Mouse (Mus musculus): ENCODE data around the gene Gdf9.
A peak's percentile ranks its signal among the peaks of the same experiment; 100 is the strongest.

Gene Gdf9

DNA sequence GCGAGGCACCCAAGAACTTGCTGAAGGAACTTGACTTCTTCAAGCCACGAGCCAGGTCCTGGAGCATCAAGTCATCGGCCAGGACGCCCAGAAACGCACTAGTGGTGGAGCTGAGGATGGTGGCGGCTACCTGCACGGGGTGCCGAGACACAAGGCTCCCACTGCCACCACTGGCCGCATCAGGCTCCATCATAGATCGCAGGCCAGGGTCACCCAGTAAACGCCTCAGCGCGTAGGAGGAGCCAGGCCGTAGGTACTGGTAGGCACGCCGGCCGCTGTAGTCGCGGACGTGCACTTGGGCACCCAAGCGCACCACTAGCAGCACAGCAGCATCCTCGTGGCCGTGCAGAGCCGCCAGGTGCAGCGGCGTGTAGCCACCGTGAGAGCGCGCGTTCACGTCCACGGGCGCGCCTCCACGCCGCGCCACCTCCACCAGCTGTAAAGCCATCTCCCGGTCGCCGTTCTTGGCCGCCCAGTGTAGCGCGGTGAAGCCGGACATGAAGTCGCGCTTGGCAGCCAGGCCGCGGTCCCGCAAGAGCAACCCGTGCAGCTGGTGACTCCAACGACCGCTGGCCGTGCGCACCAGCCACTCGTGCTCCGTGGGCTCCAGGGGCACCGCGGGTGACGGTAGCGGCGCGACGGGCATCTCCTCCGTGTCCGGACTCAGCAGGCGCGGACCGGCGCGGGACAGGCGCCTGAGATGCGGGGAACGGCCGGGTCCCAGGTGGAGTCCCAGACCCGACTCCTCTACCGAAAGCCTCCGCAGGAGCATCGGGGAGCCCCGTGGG, 47.8 kb downstream of the Gdf9 start:
- DNase-seq = no peak

DNA sequence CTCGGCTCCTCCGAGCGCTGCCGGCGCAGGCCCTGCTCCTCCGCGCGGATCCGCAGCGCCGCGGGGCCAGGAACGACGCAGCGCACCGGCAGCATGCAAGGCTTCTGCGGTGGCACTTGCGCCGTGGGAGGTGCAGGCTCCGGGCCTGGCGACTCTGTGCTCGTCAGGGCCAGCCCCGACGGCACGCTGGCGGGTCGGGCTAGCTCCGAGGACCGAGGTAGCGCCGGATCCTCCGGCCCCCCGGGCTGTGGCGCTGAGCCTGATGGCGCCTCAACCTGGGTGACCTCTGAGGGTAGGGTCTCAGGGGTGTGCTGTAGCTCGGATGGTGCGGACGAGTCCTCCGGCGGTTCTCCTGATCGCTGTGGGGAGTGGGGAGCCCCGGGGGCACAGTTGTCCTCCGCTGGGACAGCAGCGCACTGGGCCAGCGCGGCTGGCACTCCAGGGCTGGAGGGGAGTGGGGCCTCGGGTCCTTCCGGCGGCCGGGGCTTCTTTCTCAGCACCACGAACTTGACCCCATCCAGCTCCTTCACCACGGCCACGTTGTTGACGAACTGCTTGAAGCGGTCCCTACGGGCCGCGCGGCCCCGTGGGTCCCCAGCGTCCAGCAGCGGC, 48.5 kb downstream of the Gdf9 start:
- DNase-seq = no peak

DNA sequence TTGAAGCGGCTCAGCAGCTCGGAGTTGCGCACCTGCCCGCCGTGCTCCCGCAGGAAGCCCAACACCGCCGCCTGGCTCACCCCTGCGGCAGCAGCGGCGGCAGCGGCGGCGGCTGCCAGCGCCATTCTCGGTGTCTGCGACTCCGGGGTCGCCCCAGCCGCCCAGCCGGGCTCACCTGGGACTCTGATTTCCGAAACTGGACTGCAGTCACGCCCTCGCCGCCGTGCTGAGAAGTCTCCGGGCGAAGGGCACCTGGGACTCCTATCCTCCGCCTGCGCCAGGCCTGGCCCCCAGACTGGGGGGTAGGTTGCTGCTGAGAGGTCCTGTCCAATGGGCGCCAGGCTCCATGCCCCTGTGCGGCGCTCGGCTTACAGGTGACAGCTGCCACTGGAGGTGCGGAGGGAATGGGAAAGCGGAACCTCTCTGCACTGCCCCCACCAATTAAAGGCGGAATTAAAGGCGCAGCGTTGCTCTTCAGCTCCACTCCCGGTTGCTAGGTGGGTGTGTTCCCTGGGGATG, 49.0 kb downstream of the Gdf9 start, which contains the start of the genes Gm9945 and Sowaha:
Gene Gm9945, plus strand, starts transcription at position 384 of the 519 bp plus-strand sequence.
Gene Sowaha, minus strand, starts transcription at position 492 of the 519 bp plus-strand sequence.
- peak; percentile 68 for DNase-seq

GRCm38 (mm10) chr11:53481088-53481730, 50.4 kb downstream of the Gdf9 start:
- no peak for DNase-seq

DNA sequence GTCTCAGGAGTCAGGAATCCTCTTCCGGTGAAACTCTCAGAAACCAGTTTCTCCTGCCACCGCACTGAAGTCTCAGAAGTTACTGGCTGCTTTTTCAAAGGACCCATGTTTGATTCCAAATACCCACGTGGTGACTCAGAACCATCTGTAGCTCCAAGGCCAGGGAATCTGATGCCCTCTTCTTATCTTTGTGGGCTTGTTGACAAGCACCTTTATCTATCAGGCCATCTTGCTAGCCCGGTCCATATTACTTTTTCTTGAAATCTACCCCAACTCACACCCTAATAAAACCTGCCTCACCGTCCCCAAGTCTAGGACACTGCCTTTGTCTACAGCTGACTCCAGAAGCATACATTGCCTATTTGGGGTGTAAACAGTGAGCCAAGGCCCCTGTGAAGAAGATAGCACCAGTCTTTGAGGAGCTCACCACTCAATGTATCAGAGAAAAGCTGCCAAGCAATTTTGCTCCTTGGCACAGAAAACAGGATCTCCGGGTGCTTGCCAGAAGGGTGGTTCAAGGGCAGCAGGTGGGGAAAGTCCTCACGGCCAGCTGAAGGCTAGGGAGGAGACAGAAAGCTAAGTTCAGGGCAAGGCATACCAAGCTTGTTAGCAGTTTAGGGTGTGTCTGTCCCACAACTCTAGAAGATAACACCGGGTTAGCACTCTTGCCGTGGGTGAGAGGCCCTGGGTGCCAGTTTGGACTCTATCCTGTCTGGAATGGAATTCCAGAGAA, 52.5 kb downstream of the Gdf9 start:
- peak; percentile 43 for DNase-seq

- DNase-seq = no peak
Observed at GRCm38 (mm10) chr11:53485719-53486118, 54.9 kb downstream of the Gdf9 start.

GRCm38 (mm10) chr11:53486351-53486750, 55.5 kb downstream of the Gdf9 start:
- DNase-seq = no peak

DNA sequence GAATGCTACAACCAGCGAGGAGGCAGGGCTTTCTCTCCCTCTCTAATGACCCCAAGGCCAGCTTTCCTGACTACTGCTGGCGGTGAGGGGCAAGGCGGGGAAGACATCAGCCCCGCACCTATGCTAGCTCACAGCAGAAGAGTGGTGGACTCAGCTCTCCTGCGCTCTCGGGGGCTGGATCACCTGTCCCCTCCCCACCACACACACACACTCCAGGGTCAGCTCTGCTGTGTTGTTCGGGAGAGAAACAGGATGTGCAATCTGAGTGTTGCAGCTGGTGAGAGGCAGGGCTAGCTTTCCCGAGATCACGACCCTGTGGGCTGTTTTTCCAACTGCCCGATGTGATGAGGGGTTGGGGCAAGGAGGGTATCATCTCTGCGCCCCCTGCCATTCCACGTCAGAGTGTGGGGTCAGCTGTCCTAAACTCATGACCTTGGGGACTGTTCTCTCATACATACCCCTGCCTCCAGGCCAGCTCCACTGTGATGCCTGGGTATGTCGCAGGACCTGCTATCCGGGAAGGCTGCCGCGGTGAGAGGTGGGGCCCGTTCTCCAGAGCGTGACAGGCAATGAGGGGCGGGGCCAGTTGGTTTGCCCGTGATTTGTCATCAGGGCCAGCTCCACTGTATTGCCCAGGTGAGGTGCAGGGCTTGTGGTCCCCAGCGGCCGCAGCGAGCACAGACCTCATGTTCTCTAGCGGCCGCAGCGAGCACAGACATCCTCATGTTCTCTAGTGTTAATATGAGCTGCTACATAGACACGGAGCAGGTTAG, 56.2 kb downstream of the Gdf9 start:
- DNase-seq = peak; percentile 47
